Mouse (Mus musculus): ENCODE results near the gene Sema3e. TPM values are rescaled to one million over a fixed set of nuclear protein-coding genes. Genes with fewer than 3 reads are reported as not detected.

Sema3e gene
- polyA plus RNA-seq, 1 experiment from 2014 or later: 0.02 TPM

- Histone ChIP-seq H3K27me3 (ENCODE audit: insufficient read depth, low read length) (no peaks in the 10 kb centered on the region), H3K36me3 (replicated peaks; ENCODE audit: insufficient read depth, low read length) (no peaks in the 10 kb centered on the region), H3K9ac (replicated peaks) (no peak overlapping the region), H3K4me3 (ENCODE audit: low read depth, low read length) (no peak overlapping the region), H3K27ac (ENCODE audit: low read depth) (no peak overlapping the region), H3K4me2 (ENCODE audit: low read depth, low read length) (no peak overlapping the region), H3K4me1 (ENCODE audit: insufficient read depth) (no peaks in the 10 kb centered on the region), H3K9me3 (ENCODE audit: low read length) (no peaks in the 10 kb centered on the region)
- WGBS (ENCODE audit: insufficient replicate concordance): 73% methylated on average over 5 of the region's 5 CpGs
- ATAC-seq (no peak), DNase-seq (no peak)
- TF ChIP-seq CTCF (IDR thresholded peaks at IDR 0.05; ENCODE audit: low read depth): no peak
- TF ChIP-seq EP300 (IDR thresholded peaks at IDR 0.05; ENCODE audit: low read depth): no peak
Observed at GRCm38 (mm10) chr5:14121902-14122301, 96.8 kb downstream of the Sema3e start.

DNA sequence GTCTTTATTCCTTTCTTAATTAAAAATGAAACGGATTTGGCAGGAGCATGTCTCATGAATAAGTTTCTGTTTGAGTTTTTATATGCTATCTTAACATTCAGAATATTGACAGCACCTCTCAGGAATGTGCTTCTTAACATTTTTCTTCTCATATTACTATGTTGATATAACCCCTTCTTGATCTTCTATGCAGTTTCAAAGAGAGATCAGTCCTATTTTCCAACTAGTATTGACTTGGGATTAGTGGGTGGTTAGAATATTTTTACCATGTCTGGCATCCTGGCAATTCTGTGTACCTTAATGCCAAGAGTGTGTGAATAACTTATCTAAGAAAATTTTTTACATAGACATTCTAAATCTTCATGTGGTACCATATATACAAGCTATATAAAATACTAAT lies 101.5 kb downstream of the Sema3e start:
- H3K4me1 ChIP-seq (ENCODE audit: insufficient read depth): no peaks in the 10 kb centered on the region
- no peak for ATAC-seq
- H3K36me3 ChIP-seq (replicated peaks; ENCODE audit: insufficient read depth, low read length): no peaks in the 10 kb centered on the region
- H3K27ac ChIP-seq (ENCODE audit: low read depth): no peak overlapping the region
- no peaks in the 10 kb centered on the region for H3K9me3 ChIP-seq (ENCODE audit: low read length)
- H3K9ac ChIP-seq (replicated peaks): no peak overlapping the region
- no peak overlapping the region for H3K4me3 ChIP-seq (ENCODE audit: low read depth, low read length)
- no peak for TF ChIP-seq EP300 (IDR thresholded peaks at IDR 0.05; ENCODE audit: low read depth)
- no peak for TF ChIP-seq CTCF (IDR thresholded peaks at IDR 0.05; ENCODE audit: low read depth)
- no peaks in the 10 kb centered on the region for H3K27me3 ChIP-seq (ENCODE audit: insufficient read depth, low read length)
- WGBS (ENCODE audit: insufficient replicate concordance): 57% methylated on average over 1 of the region's 1 CpGs
- H3K4me2 ChIP-seq (ENCODE audit: low read depth, low read length): no peak overlapping the region
- DNase-seq: no peak

GRCm38 (mm10) chr5:14135929-14136328 lies 110.9 kb downstream of the Sema3e start:
- H3K36me3 ChIP-seq (replicated peaks; ENCODE audit: insufficient read depth, low read length): no peaks in the 10 kb centered on the region
- H3K9ac ChIP-seq (replicated peaks): no peak overlapping the region
- no peaks in the 10 kb centered on the region for H3K9me3 ChIP-seq (ENCODE audit: low read length)
- no peak for DNase-seq
- 65% methylated on average over 8 of the region's 8 CpGs for WGBS (ENCODE audit: insufficient replicate concordance)
- H3K27ac ChIP-seq (ENCODE audit: low read depth): no peak overlapping the region
- TF ChIP-seq CTCF (IDR thresholded peaks at IDR 0.05; ENCODE audit: low read depth): no peak
- TF ChIP-seq EP300 (IDR thresholded peaks at IDR 0.05; ENCODE audit: low read depth): no peak
- no peak overlapping the region for H3K4me3 ChIP-seq (ENCODE audit: low read depth, low read length)
- no peaks in the 10 kb centered on the region for H3K4me1 ChIP-seq (ENCODE audit: insufficient read depth)
- no peak for ATAC-seq
- no peaks in the 10 kb centered on the region for H3K27me3 ChIP-seq (ENCODE audit: insufficient read depth, low read length)
- H3K4me2 ChIP-seq (ENCODE audit: low read depth, low read length): no peak overlapping the region

GRCm38 (mm10) chr5:14138725-14139124 lies 113.6 kb downstream of the Sema3e start:
- WGBS (ENCODE audit: insufficient replicate concordance): 85% methylated on average over 1 of the region's 1 CpGs
- Histone ChIP-seq H3K4me2 (ENCODE audit: low read depth, low read length) (no peak overlapping the region), H3K9ac (replicated peaks) (no peak overlapping the region), H3K4me3 (ENCODE audit: low read depth, low read length) (no peak overlapping the region), H3K36me3 (replicated peaks; ENCODE audit: insufficient read depth, low read length) (no peaks in the 10 kb centered on the region), H3K4me1 (ENCODE audit: insufficient read depth) (no peaks in the 10 kb centered on the region), H3K27me3 (ENCODE audit: insufficient read depth, low read length) (no peaks in the 10 kb centered on the region), H3K9me3 (ENCODE audit: low read length) (no peaks in the 10 kb centered on the region), H3K27ac (ENCODE audit: low read depth) (no peak overlapping the region)
- ATAC-seq: no peak
- DNase-seq: no peak
- TF ChIP-seq CTCF (IDR thresholded peaks at IDR 0.05; ENCODE audit: low read depth): no peak
- TF ChIP-seq EP300 (IDR thresholded peaks at IDR 0.05; ENCODE audit: low read depth): no peak

GRCm38 (mm10) chr5:14162579-14162978 lies 137.5 kb downstream of the Sema3e start:
- Histone ChIP-seq H3K4me2 (ENCODE audit: low read depth, low read length) (no peak overlapping the region), H3K4me3 (ENCODE audit: low read depth, low read length) (no peak overlapping the region), H3K9me3 (ENCODE audit: low read length) (no peaks in the 10 kb centered on the region), H3K9ac (replicated peaks) (no peak overlapping the region), H3K27me3 (ENCODE audit: insufficient read depth, low read length) (no peaks in the 10 kb centered on the region), H3K4me1 (ENCODE audit: insufficient read depth) (no peaks in the 10 kb centered on the region), H3K27ac (ENCODE audit: low read depth) (no peak overlapping the region), H3K36me3 (replicated peaks; ENCODE audit: insufficient read depth, low read length) (no peaks in the 10 kb centered on the region)
- no peak for DNase-seq
- ATAC-seq: no peak
- TF ChIP-seq CTCF (IDR thresholded peaks at IDR 0.05; ENCODE audit: low read depth) (no peak), EP300 (IDR thresholded peaks at IDR 0.05; ENCODE audit: low read depth) (no peak)
- 76% methylated on average over 5 of the region's 5 CpGs for WGBS (ENCODE audit: insufficient replicate concordance)

DNA sequence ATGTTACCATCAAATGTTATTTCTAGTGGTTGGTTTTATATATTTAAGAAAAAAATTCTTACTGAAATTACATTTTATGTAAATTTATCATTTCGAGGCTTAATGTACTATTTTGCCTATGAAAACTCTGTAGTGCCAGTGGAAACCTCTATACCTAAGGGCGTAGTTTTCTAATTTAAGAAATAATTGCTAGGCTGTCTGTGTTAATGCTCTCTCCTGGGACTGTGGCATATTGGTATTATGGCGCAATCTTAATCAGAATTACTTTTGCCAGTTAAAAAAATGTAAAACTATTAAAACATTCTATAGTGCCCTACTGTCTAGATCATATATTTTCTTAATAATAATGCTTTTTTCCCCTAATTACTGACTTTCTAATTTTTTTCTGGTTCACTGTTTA lies 138.2 kb downstream of the Sema3e start:
- Histone ChIP-seq H3K4me2 (ENCODE audit: low read depth, low read length) (no peak overlapping the region), H3K9ac (replicated peaks) (no peak overlapping the region), H3K27me3 (ENCODE audit: insufficient read depth, low read length) (no peaks in the 10 kb centered on the region), H3K9me3 (ENCODE audit: low read length) (no peaks in the 10 kb centered on the region), H3K4me3 (ENCODE audit: low read depth, low read length) (no peak overlapping the region), H3K27ac (ENCODE audit: low read depth) (no peak overlapping the region), H3K4me1 (ENCODE audit: insufficient read depth) (no peaks in the 10 kb centered on the region), H3K36me3 (replicated peaks; ENCODE audit: insufficient read depth, low read length) (no peaks in the 10 kb centered on the region)
- DNase-seq (no peak), ATAC-seq (no peak)
- TF ChIP-seq EP300 (IDR thresholded peaks at IDR 0.05; ENCODE audit: low read depth) (no peak), CTCF (IDR thresholded peaks at IDR 0.05; ENCODE audit: low read depth) (no peak)
- 74% methylated on average over 3 of the region's 3 CpGs for WGBS (ENCODE audit: insufficient replicate concordance)

GRCm38 (mm10) chr5:14167776-14168175 lies 142.7 kb downstream of the Sema3e start:
- Histone ChIP-seq H3K36me3 (replicated peaks; ENCODE audit: insufficient read depth, low read length) (no peaks in the 10 kb centered on the region), H3K9me3 (ENCODE audit: low read length) (no peaks in the 10 kb centered on the region), H3K27me3 (ENCODE audit: insufficient read depth, low read length) (no peaks in the 10 kb centered on the region), H3K4me2 (ENCODE audit: low read depth, low read length) (no peak overlapping the region), H3K27ac (ENCODE audit: low read depth) (no peak overlapping the region), H3K4me3 (ENCODE audit: low read depth, low read length) (no peak overlapping the region), H3K4me1 (ENCODE audit: insufficient read depth) (no peaks in the 10 kb centered on the region), H3K9ac (replicated peaks) (no peak overlapping the region)
- TF ChIP-seq CTCF (IDR thresholded peaks at IDR 0.05; ENCODE audit: low read depth): no peak
- no peak for TF ChIP-seq EP300 (IDR thresholded peaks at IDR 0.05; ENCODE audit: low read depth)
- 56% methylated on average over 3 of the region's 3 CpGs for WGBS (ENCODE audit: insufficient replicate concordance)
- ATAC-seq (no peak), DNase-seq (no peak)
